Mouse (Mus musculus): Measurements from ENCODE around the gene Col15a1. TPM values are rescaled to one million over a fixed set of nuclear protein-coding genes. Genes with fewer than 3 reads are reported as not detected.

Gene Col15a1
- polyA plus RNA-seq, 1 experiment from 2014 or later, result 3.4 TPM

GRCm38 (mm10) chr4:47235312-47235711, 27.4 kb downstream of the Col15a1 start:
- Histone ChIP-seq H3K9ac (ENCODE audit: low read length) (no peak overlapping the region), H3K36me3 (ENCODE audit: control insufficient read depth, insufficient read depth, low read length) (no peaks in the 10 kb centered on the region), H3K9me3 (ENCODE audit: control insufficient read depth, low read length) (no peaks in the 10 kb centered on the region), H3K27ac (ENCODE audit: low read depth, low read length) (no peak overlapping the region), H3K4me1 (ENCODE audit: control insufficient read depth, insufficient read depth, low read length) (no peaks in the 10 kb centered on the region), H3K4me2 (ENCODE audit: low read depth) (no peak overlapping the region), H3K4me3 (ENCODE audit: low read depth, low read length) (no peak overlapping the region), H3K27me3 (ENCODE audit: control insufficient read depth, insufficient read depth, low read length) (no peaks in the 10 kb centered on the region)
- DNase-seq (ENCODE audit: low spot score) (no peak), ATAC-seq (ENCODE audit: insufficient read depth, low FRiP score, low TSS enrichment) (no peak)
- 18% methylated on average over 3 of the region's 3 CpGs for WGBS

GRCm38 (mm10) chr4:47236104-47236503, 28.1 kb downstream of the Col15a1 start:
- WGBS, result 86% methylated on average over 7 of the region's 7 CpGs
- no peak for ATAC-seq (ENCODE audit: insufficient read depth, low FRiP score, low TSS enrichment)
- Histone ChIP-seq H3K27ac (ENCODE audit: low read depth, low read length) (no peak overlapping the region), H3K9me3 (ENCODE audit: control insufficient read depth, low read length) (no peaks in the 10 kb centered on the region), H3K4me3 (ENCODE audit: low read depth, low read length) (no peak overlapping the region), H3K4me1 (ENCODE audit: control insufficient read depth, insufficient read depth, low read length) (no peaks in the 10 kb centered on the region), H3K4me2 (ENCODE audit: low read depth) (no peak overlapping the region), H3K36me3 (ENCODE audit: control insufficient read depth, insufficient read depth, low read length) (no peaks in the 10 kb centered on the region), H3K27me3 (ENCODE audit: control insufficient read depth, insufficient read depth, low read length) (no peaks in the 10 kb centered on the region), H3K9ac (ENCODE audit: low read length) (no peak overlapping the region)
- DNase-seq (ENCODE audit: low spot score), result no peak

- no peaks in the 10 kb centered on the region for H3K9me3 ChIP-seq (ENCODE audit: control insufficient read depth, low read length)
- ATAC-seq (ENCODE audit: insufficient read depth, low FRiP score, low TSS enrichment) (no peak), DNase-seq (ENCODE audit: low spot score) (no peak)
- H3K27me3 ChIP-seq (ENCODE audit: control insufficient read depth, insufficient read depth, low read length), result no peaks in the 10 kb centered on the region
- H3K4me2 ChIP-seq (ENCODE audit: low read depth), result no peak overlapping the region
- H3K4me1 ChIP-seq (ENCODE audit: control insufficient read depth, insufficient read depth, low read length), result no peaks in the 10 kb centered on the region
- WGBS, result 23% methylated on average over 15 of the region's 15 CpGs
- H3K9ac ChIP-seq (ENCODE audit: low read length), result no peak overlapping the region
- no peaks in the 10 kb centered on the region for H3K36me3 ChIP-seq (ENCODE audit: control insufficient read depth, insufficient read depth, low read length)
- no peak overlapping the region for H3K27ac ChIP-seq (ENCODE audit: low read depth, low read length)
- H3K4me3 ChIP-seq (ENCODE audit: low read depth, low read length), result no peak overlapping the region
These were observed 29.3 kb downstream of the Col15a1 start for GRCm38 (mm10) chr4:47237220-47237619.

GRCm38 (mm10) chr4:47239114-47239513, 31.2 kb downstream of the Col15a1 start:
- Histone ChIP-seq H3K36me3 (ENCODE audit: control insufficient read depth, insufficient read depth, low read length) (no peaks in the 10 kb centered on the region), H3K27ac (ENCODE audit: low read depth, low read length) (no peak overlapping the region), H3K4me2 (ENCODE audit: low read depth) (no peak overlapping the region), H3K4me3 (ENCODE audit: low read depth, low read length) (no peak overlapping the region), H3K9me3 (ENCODE audit: control insufficient read depth, low read length) (no peaks in the 10 kb centered on the region), H3K9ac (ENCODE audit: low read length) (no peak overlapping the region), H3K27me3 (ENCODE audit: control insufficient read depth, insufficient read depth, low read length) (no peaks in the 10 kb centered on the region), H3K4me1 (ENCODE audit: control insufficient read depth, insufficient read depth, low read length) (no peaks in the 10 kb centered on the region)
- ATAC-seq (ENCODE audit: insufficient read depth, low FRiP score, low TSS enrichment) (no peak), DNase-seq (ENCODE audit: low spot score) (no peak)
- WGBS, result 93% methylated on average over 6 of the region's 6 CpGs

GRCm38 (mm10) chr4:47240901-47241300, 32.9 kb downstream of the Col15a1 start:
- no peak for ATAC-seq (ENCODE audit: insufficient read depth, low FRiP score, low TSS enrichment)
- Histone ChIP-seq H3K4me3 (ENCODE audit: low read depth, low read length) (no peak overlapping the region), H3K27me3 (ENCODE audit: control insufficient read depth, insufficient read depth, low read length) (no peaks in the 10 kb centered on the region), H3K9ac (ENCODE audit: low read length) (no peak overlapping the region), H3K4me1 (ENCODE audit: control insufficient read depth, insufficient read depth, low read length) (no peaks in the 10 kb centered on the region), H3K36me3 (ENCODE audit: control insufficient read depth, insufficient read depth, low read length) (no peaks in the 10 kb centered on the region), H3K4me2 (ENCODE audit: low read depth) (no peak overlapping the region), H3K9me3 (ENCODE audit: control insufficient read depth, low read length) (no peaks in the 10 kb centered on the region), H3K27ac (ENCODE audit: low read depth, low read length) (no peak overlapping the region)
- no peak for DNase-seq (ENCODE audit: low spot score)
- WGBS, result 89% methylated on average over 5 of the region's 5 CpGs

GRCm38 (mm10) chr4:47242127-47242526, 34.2 kb downstream of the Col15a1 start:
- H3K9ac ChIP-seq (ENCODE audit: low read length), result no peak overlapping the region
- no peaks in the 10 kb centered on the region for H3K4me1 ChIP-seq (ENCODE audit: control insufficient read depth, insufficient read depth, low read length)
- 72% methylated on average over 4 of the region's 4 CpGs for WGBS
- no peak overlapping the region for H3K4me2 ChIP-seq (ENCODE audit: low read depth)
- no peak overlapping the region for H3K27ac ChIP-seq (ENCODE audit: low read depth, low read length)
- H3K27me3 ChIP-seq (ENCODE audit: control insufficient read depth, insufficient read depth, low read length), result no peaks in the 10 kb centered on the region
- no peak overlapping the region for H3K4me3 ChIP-seq (ENCODE audit: low read depth, low read length)
- no peaks in the 10 kb centered on the region for H3K9me3 ChIP-seq (ENCODE audit: control insufficient read depth, low read length)
- no peaks in the 10 kb centered on the region for H3K36me3 ChIP-seq (ENCODE audit: control insufficient read depth, insufficient read depth, low read length)
- DNase-seq (ENCODE audit: low spot score) (no peak), ATAC-seq (ENCODE audit: insufficient read depth, low FRiP score, low TSS enrichment) (no peak)

- Histone ChIP-seq H3K4me1 (ENCODE audit: control insufficient read depth, insufficient read depth, low read length) (no peaks in the 10 kb centered on the region), H3K27me3 (ENCODE audit: control insufficient read depth, insufficient read depth, low read length) (no peaks in the 10 kb centered on the region), H3K27ac (ENCODE audit: low read depth, low read length) (no peak overlapping the region), H3K9me3 (ENCODE audit: control insufficient read depth, low read length) (no peaks in the 10 kb centered on the region), H3K4me3 (ENCODE audit: low read depth, low read length) (no peak overlapping the region), H3K9ac (ENCODE audit: low read length) (no peak overlapping the region), H3K36me3 (ENCODE audit: control insufficient read depth, insufficient read depth, low read length) (no peaks in the 10 kb centered on the region), H3K4me2 (ENCODE audit: low read depth) (no peak overlapping the region)
- no peak for ATAC-seq (ENCODE audit: insufficient read depth, low FRiP score, low TSS enrichment)
- no peak for DNase-seq (ENCODE audit: low spot score)
- 66% methylated on average over 6 of the region's 6 CpGs for WGBS
These were observed 36.7 kb downstream of the Col15a1 start for GRCm38 (mm10) chr4:47244651-47245050.

- H3K27ac ChIP-seq (ENCODE audit: low read depth, low read length), result no peak overlapping the region
- H3K9me3 ChIP-seq (ENCODE audit: control insufficient read depth, low read length), result no peaks in the 10 kb centered on the region
- no peaks in the 10 kb centered on the region for H3K36me3 ChIP-seq (ENCODE audit: control insufficient read depth, insufficient read depth, low read length)
- H3K4me3 ChIP-seq (ENCODE audit: low read depth, low read length), result no peak overlapping the region
- H3K4me2 ChIP-seq (ENCODE audit: low read depth), result no peak overlapping the region
- DNase-seq (ENCODE audit: low spot score) (no peak), ATAC-seq (ENCODE audit: insufficient read depth, low FRiP score, low TSS enrichment) (no peak)
- 87% methylated on average over 18 of the region's 18 CpGs for WGBS
- H3K4me1 ChIP-seq (ENCODE audit: control insufficient read depth, insufficient read depth, low read length), result no peaks in the 10 kb centered on the region
- no peaks in the 10 kb centered on the region for H3K27me3 ChIP-seq (ENCODE audit: control insufficient read depth, insufficient read depth, low read length)
- no peak overlapping the region for H3K9ac ChIP-seq (ENCODE audit: low read length)
These were observed 37.7 kb downstream of the Col15a1 start for GRCm38 (mm10) chr4:47245621-47246020.

GRCm38 (mm10) chr4:47246811-47247210, 38.9 kb downstream of the Col15a1 start:
- DNase-seq (ENCODE audit: low spot score) (no peak), ATAC-seq (ENCODE audit: insufficient read depth, low FRiP score, low TSS enrichment) (no peak)
- H3K4me1 ChIP-seq (ENCODE audit: control insufficient read depth, insufficient read depth, low read length), result no peaks in the 10 kb centered on the region
- no peak overlapping the region for H3K27ac ChIP-seq (ENCODE audit: low read depth, low read length)
- H3K36me3 ChIP-seq (ENCODE audit: control insufficient read depth, insufficient read depth, low read length), result no peaks in the 10 kb centered on the region
- no peaks in the 10 kb centered on the region for H3K27me3 ChIP-seq (ENCODE audit: control insufficient read depth, insufficient read depth, low read length)
- 70% methylated on average over 8 of the region's 8 CpGs for WGBS
- no peak overlapping the region for H3K4me3 ChIP-seq (ENCODE audit: low read depth, low read length)
- no peak overlapping the region for H3K9ac ChIP-seq (ENCODE audit: low read length)
- H3K9me3 ChIP-seq (ENCODE audit: control insufficient read depth, low read length), result no peaks in the 10 kb centered on the region
- H3K4me2 ChIP-seq (ENCODE audit: low read depth), result no peak overlapping the region
